Mouse (Mus musculus): ENCODE data around the gene Zcchc18.
"Not testable (repeated sequence)": the region's sequence is repeated elsewhere in the genome, so short reads cannot be mapped to it uniquely, and the experiment has no call there.

The Zcchc18 gene

DNA sequence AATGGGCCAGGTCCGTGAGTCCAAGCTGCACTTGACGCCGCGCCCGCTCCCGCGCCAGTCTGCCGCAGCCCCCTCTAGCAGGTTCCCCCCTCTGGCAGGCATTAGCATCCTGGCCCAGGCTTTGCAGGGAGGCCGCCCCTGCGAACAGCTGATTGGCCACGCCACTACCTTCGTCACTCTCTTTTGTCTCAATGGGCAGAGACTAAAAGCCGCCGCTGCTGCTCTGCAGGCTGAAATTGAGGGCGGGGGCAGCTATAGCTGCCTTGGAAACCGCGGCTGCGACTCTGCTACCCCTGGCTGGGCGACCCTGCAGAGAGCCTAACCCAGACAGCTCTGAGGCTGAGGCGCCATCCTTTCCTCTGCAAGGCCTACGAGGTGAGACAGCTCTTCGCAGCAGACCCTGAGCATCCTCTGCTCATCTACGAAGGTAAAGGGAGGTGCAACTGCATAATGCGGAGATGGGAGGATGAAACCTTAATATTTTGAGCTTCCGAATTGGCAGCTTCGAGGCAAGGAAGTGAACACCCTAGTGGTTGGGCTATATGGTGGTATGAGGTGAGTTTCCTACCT is at the start of gene Zcchc18:
Zcchc18 (plus strand) TSS at position 178 of the 570 bp plus-strand sequence.
- DNase-seq (ENCODE audit: low spot score), result peak; percentile 21

DNA sequence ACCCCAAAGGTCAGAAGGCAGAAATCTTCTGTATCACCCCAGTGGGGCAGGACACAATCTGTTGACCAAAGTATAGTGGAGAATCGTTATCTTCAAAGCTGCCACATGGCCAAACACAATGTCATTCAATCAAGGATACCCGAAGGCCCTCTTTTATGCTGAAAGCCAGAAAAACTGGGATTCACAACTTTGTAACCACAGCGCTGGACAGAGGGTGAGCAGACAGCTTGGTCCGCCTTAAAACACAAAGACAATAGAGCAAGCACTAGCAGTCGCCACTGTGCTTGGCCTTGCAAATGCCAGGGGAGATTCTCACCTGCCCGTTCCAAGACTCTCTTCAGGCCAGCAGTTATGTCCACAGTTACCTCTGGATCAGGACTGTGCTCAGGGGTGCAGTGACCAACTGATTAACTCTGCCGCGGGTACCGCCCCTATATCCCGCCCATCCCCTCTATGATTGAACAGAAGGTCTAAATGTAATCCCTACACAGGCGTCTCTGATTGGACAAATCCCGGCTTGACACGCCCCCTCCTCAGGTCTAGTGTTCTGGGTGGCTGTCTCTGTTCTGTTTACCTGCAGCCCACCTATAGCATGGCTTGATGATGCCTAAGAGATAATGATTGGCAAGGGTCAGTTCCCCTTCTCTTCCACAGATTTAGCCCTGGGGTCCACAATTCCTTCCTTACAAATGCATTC is 35.2 kb upstream of the Zcchc18 start:
- peak; percentile 65 for DNase-seq (ENCODE audit: low spot score)

DNA sequence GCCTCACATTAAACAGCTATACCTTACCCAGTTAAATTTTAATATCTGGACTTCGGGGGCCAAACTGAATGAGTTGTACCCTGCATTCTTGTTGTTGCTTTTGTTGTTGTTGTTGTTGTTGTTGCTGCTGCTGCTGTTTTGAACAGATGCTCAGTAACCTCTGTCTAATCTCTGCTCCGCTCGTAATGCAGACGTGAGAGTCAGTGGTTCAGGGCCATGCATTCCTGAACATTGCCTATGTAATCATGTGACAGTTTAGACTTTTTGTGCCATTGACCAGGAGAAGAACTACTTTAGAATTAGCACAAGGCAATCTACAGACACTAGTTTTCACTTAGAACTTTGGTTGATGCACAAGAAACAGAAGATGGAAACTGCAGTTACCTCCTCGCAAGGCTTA is 34.7 kb upstream of the Zcchc18 start:
- not testable (repeated sequence) for DNase-seq (ENCODE audit: low spot score)

DNA sequence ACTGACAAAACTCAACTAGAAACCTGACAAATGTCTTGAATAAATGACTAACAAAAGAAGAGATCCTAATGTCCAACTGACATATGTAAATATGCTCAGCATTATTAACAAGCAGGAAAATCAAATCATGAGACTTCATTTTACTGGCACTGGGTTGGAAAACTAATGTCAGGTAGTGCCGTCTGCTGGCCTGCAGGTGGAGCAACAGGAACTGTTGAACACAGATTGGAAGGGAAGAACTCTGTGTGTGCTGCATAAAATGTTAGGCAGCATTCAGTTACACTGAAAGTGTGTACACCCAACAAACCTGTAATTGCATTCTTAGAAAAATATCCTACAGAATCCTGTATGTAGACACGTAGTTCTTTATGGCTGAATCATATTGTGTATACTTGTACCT is 33.3 kb upstream of the Zcchc18 start:
- DNase-seq (ENCODE audit: low spot score), result no peak

DNA sequence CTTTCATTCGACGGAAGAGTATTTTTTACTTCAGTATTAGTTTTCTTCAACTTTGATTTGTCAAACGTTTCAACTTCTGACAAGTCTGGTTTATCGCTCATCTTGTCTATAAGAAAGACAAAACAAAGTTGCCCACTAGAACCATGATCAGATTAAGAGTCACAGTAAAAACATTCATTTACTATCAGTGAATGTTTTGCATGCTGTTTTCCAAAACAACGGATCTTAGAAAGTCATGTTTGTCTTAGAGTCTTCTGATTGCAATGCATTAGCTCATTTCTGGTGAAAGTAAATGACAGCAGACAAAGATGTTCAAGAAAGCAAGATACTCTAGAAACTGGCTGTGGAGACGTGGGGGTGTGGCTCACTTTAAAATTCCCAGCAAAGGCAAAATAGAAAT is 17.6 kb upstream of the Zcchc18 start, which contains the start of gene Tmsb15b2:
Tmsb15b2 (minus strand) TSS at position 101 of the 400 bp plus-strand sequence.
- not testable (repeated sequence) for DNase-seq (ENCODE audit: low spot score)

DNA sequence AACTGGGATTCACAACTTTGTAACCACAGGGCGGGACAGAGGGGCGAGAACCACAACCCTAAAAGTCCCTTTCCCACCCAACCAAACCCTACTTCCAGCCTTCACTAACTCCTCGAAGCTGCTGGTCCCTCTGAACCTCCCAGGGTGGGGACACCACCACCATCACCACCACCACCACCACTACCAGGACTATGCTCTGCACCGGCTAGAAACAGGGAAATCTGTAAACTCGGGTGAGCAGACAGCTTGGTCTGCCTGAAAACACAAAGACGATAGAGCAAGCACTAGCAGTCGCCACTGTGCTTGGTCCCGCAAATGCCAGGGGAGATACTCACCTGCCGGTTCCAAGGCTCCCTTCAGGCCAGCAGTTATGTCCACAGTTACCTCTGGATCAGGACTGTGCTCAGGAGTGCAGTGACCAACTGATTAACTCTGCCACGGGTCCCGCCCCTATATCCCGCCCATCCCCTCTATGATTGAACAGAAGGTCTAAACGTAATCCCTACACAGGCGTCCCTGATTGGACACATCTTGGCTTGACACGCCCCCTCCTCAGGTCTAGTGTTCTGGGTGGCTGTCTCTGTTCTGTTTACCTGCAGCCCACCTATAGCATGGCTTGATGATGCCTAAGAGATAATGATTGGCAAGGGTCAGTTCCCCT is 16.4 kb upstream of the Zcchc18 start, which contains the start of the genes Tmsb15l and Tmsb15b1:
Tmsb15l (minus strand) TSS at position 446 of the 661 bp plus-strand sequence.
Tmsb15b1 (minus strand) TSS at position 451 of the 661 bp plus-strand sequence.
- peak; percentile 24 for DNase-seq (ENCODE audit: low spot score)

DNA sequence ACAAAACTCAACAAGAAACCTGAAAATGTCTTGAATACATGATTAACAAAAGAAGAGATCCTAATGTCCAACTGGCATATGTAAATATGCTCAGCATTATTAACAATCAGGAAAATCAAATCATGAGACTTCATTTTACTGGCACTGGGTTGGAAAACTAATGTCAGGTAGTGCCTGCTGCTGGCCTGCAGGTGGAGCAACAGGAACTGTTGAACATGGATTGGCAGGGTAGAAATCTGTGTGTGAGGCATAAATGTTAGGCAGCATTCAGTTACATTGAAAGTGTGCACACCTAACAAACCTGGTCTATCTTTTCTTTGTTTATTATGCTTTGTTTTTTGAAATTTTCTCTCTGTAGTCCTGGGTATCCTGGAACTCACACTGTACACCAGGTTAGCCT is 14.3 kb upstream of the Zcchc18 start:
- no peak for DNase-seq (ENCODE audit: low spot score)

DNA sequence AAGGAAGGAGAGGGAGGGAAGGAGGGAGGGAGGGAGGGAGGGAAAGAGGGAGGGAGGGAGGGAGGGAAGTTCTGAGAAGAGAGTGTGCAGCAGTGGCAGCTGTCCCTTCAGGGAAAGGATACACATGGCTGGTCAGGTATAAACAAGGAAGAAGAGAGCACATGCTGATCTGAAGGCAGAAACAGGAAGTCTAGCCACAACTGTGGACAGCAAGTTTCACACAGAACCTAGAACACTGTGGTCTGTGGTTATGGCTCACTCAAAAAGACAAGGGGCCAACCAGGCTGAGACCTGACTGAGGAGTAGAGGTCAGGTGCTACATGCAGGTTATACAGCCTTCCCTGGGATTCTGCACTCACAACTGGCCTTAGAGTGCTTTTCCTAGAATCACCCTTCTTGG is 6.9 kb upstream of the Zcchc18 start:
- no peak for DNase-seq (ENCODE audit: low spot score)

DNA sequence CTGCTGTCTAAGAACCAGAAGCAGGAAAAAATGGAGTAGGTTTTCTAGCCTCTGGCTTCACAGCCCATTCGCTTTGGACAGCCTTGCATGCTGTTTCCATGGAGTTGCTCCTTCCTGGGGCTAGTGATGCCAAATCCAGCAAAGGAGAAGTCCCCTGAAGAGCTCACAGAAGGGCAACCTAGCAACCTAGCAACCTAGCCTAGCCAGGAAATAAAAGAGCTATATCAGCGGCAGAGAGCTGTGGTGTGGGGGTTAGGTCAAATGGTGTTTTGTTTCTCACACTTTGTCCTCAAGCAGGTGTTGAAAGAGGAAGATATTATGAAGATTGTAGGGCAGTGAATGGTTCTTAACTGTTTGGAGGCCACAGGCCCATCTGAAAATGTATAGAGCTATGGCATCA is 1.7 kb upstream of the Zcchc18 start:
- DNase-seq (ENCODE audit: low spot score), result no peak

DNA sequence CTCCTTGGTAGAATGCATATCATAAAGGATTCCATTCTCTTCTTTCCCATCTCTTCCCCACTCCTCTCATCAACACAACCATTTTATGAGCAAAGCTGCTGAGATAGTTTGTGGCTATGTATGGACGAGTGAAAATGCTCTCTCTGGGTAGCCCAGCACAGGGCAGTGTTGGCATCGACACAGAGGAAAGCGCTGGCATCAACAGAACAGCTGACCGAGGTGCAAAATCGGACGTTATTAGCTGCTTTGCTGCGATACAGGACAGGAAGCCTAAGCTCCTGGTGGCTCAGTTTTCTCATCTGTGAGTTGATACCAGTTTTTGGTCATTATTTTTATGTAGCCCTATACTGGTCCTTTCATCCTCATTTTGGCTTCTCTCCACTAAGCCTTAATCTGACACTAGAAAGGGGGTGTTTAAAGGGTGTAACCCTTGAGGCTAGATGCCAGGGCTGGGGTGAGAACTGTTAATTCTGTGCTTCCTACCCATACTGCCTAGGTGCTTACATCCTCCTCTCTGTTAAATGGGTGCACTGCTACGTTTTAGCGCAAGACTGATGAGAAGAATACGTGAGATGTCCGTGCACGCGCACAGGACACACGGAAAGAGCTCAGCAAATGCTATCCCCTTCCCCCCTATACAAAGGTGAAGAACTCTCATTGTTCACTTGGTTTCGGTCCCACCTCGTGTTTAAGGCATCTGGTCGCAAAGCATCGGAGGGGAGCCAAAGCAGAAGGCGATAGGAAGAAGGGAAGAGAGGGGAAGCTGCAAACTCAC is 577 bp upstream of the Zcchc18 start:
- DNase-seq (ENCODE audit: low spot score), result no peak

DNA sequence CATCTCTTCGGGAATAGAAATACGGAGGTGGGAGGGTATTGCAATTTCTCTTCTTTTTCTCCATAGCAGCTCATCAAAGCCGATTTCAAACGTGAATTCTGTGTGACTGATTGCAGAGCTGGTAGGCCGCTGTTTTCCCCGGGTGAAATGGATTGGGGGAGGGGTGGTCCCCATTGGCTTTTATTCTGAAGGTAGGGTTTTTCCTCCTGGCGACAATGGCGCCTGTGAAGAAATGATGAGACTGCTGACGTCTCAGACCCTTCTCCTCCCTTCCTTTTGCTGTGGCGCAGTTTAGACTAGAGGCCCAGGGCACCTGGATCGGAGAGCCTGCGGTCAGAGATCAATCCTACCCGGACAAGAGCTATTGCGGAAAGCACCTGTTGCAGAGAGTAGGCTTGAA is 686 bp downstream of the Zcchc18 start:
- no peak for DNase-seq (ENCODE audit: low spot score)

DNA sequence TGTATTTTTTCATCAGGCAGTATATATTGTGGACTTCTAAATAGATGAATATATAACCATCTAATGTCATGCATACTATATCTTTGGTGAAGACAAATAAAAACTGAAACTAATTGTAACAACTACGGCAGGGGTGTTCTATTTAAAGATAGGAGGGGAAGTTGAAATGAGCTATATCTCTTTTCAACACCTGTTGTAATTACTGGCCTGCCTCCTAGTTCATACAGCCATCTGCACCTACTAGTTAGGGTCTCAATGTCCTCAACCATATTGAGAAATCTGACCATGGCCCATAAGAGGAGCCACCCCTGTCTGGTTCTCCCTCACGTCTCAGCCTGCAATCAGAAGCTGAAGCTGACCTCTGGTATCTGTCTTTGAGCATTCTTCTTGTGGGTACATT is 3.3 kb downstream of the Zcchc18 start:
- DNase-seq (ENCODE audit: low spot score), result no peak

DNA sequence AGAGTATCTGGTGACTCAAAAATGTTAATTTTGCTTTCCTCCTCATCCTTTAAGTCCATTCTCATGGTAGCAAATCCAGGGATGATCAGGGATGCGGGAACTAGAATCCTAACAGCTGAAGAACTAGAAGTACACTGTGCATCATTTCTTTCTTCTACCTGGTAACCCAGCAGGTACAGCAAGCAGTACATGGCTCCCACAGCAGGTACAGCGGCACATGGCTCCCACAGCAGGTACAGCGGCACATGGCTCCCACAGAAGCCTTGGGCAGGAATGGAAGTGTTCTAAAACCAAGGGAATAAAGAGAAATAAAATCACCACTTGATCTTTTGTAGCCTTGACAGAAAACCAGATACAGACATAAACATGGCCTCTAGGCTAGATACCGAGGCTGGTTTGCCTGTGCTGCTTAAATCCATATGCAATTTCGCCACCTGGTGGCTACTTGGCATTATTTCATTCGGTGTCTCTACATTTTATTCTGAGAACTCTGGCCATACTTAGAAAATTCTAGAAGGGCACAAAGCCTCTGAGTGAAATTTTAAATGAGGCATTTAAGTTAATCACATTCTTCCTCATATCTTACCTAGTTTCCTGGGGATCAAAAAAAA is 22.2 kb downstream of the Zcchc18 start:
- no peak for DNase-seq (ENCODE audit: low spot score)

DNA sequence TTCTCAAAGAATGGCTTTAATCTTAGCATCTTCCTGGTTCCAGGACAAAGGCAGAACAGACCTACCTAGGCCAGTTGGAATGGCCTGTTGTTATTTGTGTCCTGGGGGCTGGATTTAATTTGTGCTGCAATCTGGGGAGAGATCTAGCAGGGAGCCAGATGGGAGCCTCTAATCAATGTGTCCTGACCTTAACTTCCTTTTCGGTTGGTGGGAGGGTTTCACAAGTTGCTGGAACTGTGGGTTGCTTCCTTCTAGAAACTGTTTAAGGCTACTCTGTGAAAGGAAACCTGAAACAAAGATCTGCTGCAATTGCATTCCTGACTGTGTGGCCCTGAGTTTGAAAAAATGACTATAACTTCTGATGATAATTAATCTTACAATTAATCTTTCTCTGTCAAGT is 24.7 kb downstream of the Zcchc18 start:
- no peak for DNase-seq (ENCODE audit: low spot score)

DNA sequence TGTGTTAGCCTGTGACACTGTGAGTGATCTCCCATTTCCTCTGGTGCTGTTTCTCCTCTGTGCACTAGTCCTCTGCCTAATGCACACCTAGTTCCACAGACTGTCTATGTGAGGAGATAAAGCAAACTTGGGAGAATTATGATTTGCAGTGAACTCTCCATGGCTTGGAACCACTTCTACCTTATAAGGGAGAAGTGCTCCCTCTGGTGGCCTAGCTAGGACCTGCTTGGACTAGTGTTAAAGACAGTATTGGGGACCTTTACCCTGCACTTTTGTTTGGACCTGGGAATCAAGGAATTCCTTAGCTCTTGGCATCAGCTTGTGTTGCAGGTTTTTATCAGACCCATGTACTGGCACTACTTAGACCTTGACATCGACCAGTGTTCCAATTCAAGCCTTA is 26.4 kb downstream of the Zcchc18 start:
- DNase-seq (ENCODE audit: low spot score), result no peak

DNA sequence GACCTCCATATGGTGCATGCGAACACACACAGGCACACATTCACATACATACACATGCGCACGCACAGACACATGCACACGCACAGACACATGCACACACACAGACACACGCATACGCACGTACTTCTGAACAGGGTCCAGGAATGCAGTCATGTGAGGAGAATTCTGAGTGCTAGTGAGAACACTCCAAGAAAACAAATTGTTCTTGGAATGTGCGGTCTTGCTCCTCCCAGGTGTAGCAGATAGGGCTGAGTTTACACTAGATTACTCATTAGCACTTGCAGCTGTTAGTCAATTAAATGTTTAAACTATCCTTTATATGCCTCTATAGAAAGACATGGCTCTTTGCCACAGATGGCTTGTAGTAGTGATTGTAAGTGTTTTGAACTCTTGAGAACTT is 38.0 kb downstream of the Zcchc18 start:
- no peak for DNase-seq (ENCODE audit: low spot score)

DNA sequence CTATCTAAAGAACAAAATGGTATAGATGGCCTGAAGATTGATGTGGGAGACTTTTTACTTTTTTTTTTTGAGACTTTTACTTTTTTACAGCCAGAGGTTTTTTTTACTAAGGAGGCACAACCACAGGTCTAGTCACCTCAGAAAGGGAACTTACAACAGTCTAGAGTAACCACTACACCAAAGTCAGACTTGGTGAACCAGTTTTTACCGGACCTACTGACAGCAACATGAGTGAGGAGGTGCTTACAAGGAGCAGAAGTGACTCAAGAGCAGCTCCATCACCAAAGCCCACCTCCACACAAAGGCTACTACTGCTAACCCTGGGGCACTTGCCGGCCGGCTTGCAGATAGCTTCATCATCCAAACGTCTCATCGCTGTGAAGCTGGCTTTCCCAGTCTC is 38.8 kb downstream of the Zcchc18 start:
- DNase-seq (ENCODE audit: low spot score), result no peak

DNA sequence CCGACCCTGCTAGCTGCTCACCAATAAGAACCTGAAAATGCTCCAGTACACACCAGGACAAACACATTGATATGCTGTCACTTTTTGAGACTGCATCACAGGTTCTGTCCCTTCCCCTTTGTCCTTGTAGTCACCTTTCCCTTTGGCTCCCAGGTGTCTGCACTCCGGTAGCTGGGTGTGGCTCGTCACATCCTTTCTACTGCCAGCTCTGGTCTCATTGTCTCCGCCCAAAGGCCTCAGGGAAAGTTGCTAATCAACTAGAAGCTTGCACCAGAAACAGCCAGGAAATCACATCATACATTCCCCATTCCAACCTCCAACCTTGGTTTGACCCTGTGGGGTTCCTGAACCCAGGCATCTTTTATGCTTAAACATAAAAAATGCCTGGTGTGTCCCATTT is 41.4 kb downstream of the Zcchc18 start:
- DNase-seq (ENCODE audit: low spot score), result no peak

DNA sequence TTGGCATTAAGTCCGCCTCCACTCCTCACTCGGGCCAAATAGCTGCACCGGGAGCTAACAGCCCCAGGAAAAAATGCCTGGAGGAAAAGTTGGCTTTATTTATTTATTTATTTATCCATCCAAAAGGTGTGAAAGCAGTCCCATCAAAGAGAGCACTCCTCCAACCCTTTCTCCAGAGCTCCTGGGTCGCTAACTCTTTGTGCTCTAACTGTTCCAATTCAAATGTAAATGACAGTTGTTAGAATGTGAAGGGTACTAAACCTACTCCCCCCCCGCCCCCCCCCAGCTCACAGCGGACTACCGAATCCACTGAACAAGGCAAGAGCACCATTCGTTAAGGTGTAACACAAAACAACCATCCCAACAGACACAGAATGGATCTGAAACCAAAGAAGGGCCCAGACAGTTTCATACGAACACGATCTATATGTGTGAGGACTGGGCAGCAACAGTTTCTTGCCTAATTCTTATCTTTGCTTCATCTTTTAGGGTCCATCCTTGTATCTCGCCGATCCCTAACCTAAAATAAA is 44.6 kb downstream of the Zcchc18 start:
- DNase-seq (ENCODE audit: low spot score), result no peak

DNA sequence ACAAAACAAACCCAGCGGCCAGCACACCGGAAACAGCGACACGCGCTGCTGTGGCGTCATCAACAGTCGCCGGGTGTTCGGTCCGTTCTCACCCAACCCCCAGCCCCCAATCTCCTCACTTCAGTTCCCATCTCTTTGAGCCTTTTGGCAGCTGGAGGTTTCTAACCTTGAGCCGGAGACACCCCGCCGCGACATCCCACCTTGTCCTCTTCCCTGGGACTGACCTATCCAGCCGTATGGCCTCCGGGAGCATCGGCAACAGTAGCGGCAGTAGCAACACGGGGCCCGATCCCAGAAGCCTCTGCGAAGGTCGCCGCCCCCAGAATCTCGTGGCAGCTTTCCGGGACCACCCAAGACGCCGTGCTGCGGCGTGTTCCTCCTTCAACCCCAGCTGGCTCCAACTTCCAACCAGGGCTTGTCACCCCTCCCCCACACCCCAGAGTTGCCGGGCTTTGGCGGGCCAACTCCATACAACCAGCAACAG is 45.1 kb downstream of the Zcchc18 start, which contains the start of gene Slc25a53:
Slc25a53 (minus strand) TSS at position 303 of the 484 bp plus-strand sequence.
- peak; percentile 77 for DNase-seq (ENCODE audit: low spot score)

DNA sequence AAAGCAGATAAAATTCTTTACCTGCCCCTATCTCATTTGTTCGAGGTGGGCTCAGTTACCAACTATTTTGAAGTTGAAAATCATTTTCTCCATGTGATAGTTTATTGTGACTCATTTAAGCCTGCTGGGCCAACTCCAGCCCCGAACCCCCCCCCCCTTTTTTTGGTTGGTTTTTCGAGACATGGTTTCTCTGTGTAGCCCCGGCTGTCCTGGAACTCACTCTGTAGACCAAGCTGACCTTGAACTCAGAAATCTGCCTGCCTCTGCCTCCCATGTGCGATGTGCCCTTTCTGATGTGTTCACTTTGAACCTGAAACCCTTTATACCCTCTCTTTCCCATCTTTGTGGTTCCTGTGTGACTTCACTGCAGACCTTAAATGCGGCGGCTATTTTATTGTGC is 45.5 kb downstream of the Zcchc18 start:
- DNase-seq (ENCODE audit: low spot score), result no peak

All from ovary, adult 18-20 months (tissue).